Mouse (Mus musculus) megakaryocyte, embryonic 14.5 days (primary cell): ENCODE results near the gene Gast.
A peak's percentile ranks its signal among the peaks of the same experiment; 100 is the strongest.

Experiments
- FLI1 ChIP-seq: IDR thresholded peaks from 2 replicates; pipeline ENCODE4 v1.6.1; 2012; ENCODE audit warnings: low read length, inconsistent platforms, mixed read lengths
- GATA1 ChIP-seq: IDR thresholded peaks from 3 replicates; pipeline ENCODE4 v1.6.1; 2012; ENCODE audit warnings: mixed read lengths, low read length, inconsistent platforms, borderline replicate concordance

GRCm38 (mm10) chr11:100320172-100320630 is 14.0 kb upstream of the Gast start:
- TF ChIP-seq GATA1 (no peak), FLI1 (peak; percentile 87)
